Mouse (Mus musculus) bone marrow, adult 2 months (tissue): Measurements from ENCODE around the gene C530025M09Rik.

ENCODE experiments used
- CTCF ChIP-seq: fragments of 200-500 bp; IDR thresholded peaks from 2 replicates; pipeline ENCODE4 v1.5.1; 2011; ENCODE audit warnings: low read length, control low read depth; ENCODE audit not compliant: control insufficient read depth, insufficient read depth
- POLR2A ChIP-seq: fragments of 200-500 bp; IDR thresholded peaks from 2 replicates; pipeline ENCODE4 v1.6.1; 2011; ENCODE audit warnings: low read depth, mild to moderate bottlenecking, control low read depth, low read length, borderline replicate concordance; ENCODE audit not compliant: control insufficient read depth

- TF ChIP-seq CTCF (no peak), POLR2A (no peak)
Measured at GRCm38 (mm10) chr2:149870496-149870895, 39.5 kb upstream of the C530025M09Rik start.
